Mouse (Mus musculus): ENCODE results near the gene Xrcc4. TPM values are rescaled to one million over a fixed set of nuclear protein-coding genes. Genes with fewer than 3 reads are reported as not detected.

Xrcc4 gene
- polyA plus RNA-seq, 1 experiment from 2014 or later: 15.5 TPM

GRCm38 (mm10) chr13:89850746-89851145 lies 238.7 kb downstream of the Xrcc4 start:
- no peak overlapping the region for H3K4me2 ChIP-seq (ENCODE audit: low read length)
- no peaks in the 10 kb centered on the region for H3K4me1 ChIP-seq (replicated peaks; ENCODE audit: control insufficient read depth, insufficient read depth, low read length)
- no peak overlapping the region for H3K27ac ChIP-seq (ENCODE audit: low read length)
- no peak overlapping the region for H3K4me3 ChIP-seq (replicated peaks; ENCODE audit: low read length)
- H3K9ac ChIP-seq (replicated peaks; ENCODE audit: low read depth, low read length): no peak overlapping the region
- WGBS: 91% methylated on average over 2 of the region's 2 CpGs
- no peaks in the 10 kb centered on the region for H3K36me3 ChIP-seq (ENCODE audit: control insufficient read depth, insufficient read depth)
- H3K9me3 ChIP-seq (ENCODE audit: control insufficient read depth, low read length): no peaks in the 10 kb centered on the region
- no peaks in the 10 kb centered on the region for H3K27me3 ChIP-seq (replicated peaks; ENCODE audit: control insufficient read depth, insufficient read depth, low read length)
- ATAC-seq: no peak

GRCm38 (mm10) chr13:89849955-89850354 lies 239.5 kb downstream of the Xrcc4 start:
- H3K4me2 ChIP-seq (ENCODE audit: low read length): no peak overlapping the region
- H3K36me3 ChIP-seq (ENCODE audit: control insufficient read depth, insufficient read depth): no peaks in the 10 kb centered on the region
- H3K27ac ChIP-seq (ENCODE audit: low read length): no peak overlapping the region
- no peaks in the 10 kb centered on the region for H3K9me3 ChIP-seq (ENCODE audit: control insufficient read depth, low read length)
- no peak overlapping the region for H3K4me3 ChIP-seq (replicated peaks; ENCODE audit: low read length)
- no peak overlapping the region for H3K9ac ChIP-seq (replicated peaks; ENCODE audit: low read depth, low read length)
- H3K27me3 ChIP-seq (replicated peaks; ENCODE audit: control insufficient read depth, insufficient read depth, low read length): no peaks in the 10 kb centered on the region
- no peak for ATAC-seq
- 97% methylated on average over 1 of the region's 1 CpGs for WGBS
- no peaks in the 10 kb centered on the region for H3K4me1 ChIP-seq (replicated peaks; ENCODE audit: control insufficient read depth, insufficient read depth, low read length)

- no peak for ATAC-seq
- H3K36me3 ChIP-seq (ENCODE audit: control insufficient read depth, insufficient read depth): no peaks in the 10 kb centered on the region
- no peak overlapping the region for H3K4me3 ChIP-seq (replicated peaks; ENCODE audit: low read length)
- H3K4me1 ChIP-seq (replicated peaks; ENCODE audit: control insufficient read depth, insufficient read depth, low read length): no peaks in the 10 kb centered on the region
- H3K9me3 ChIP-seq (ENCODE audit: control insufficient read depth, low read length): no peaks in the 10 kb centered on the region
- H3K9ac ChIP-seq (replicated peaks; ENCODE audit: low read depth, low read length): no peak overlapping the region
- 89% methylated on average over 3 of the region's 3 CpGs for WGBS
- H3K27me3 ChIP-seq (replicated peaks; ENCODE audit: control insufficient read depth, insufficient read depth, low read length): no peaks in the 10 kb centered on the region
- H3K27ac ChIP-seq (ENCODE audit: low read length): no peak overlapping the region
- no peak overlapping the region for H3K4me2 ChIP-seq (ENCODE audit: low read length)
These were observed 250.8 kb downstream of the Xrcc4 start for GRCm38 (mm10) chr13:89838635-89839034.

GRCm38 (mm10) chr13:89834485-89834884 lies 254.9 kb downstream of the Xrcc4 start:
- Histone ChIP-seq H3K4me3 (replicated peaks; ENCODE audit: low read length) (no peak overlapping the region), H3K9ac (replicated peaks; ENCODE audit: low read depth, low read length) (no peak overlapping the region), H3K27me3 (replicated peaks; ENCODE audit: control insufficient read depth, insufficient read depth, low read length) (no peaks in the 10 kb centered on the region), H3K9me3 (ENCODE audit: control insufficient read depth, low read length) (no peaks in the 10 kb centered on the region), H3K27ac (ENCODE audit: low read length) (no peak overlapping the region), H3K4me2 (ENCODE audit: low read length) (no peak overlapping the region), H3K4me1 (replicated peaks; ENCODE audit: control insufficient read depth, insufficient read depth, low read length) (no peaks in the 10 kb centered on the region), H3K36me3 (ENCODE audit: control insufficient read depth, insufficient read depth) (no peaks in the 10 kb centered on the region)
- ATAC-seq: no peak
- 64% methylated on average over 3 of the region's 3 CpGs for WGBS

GRCm38 (mm10) chr13:89833053-89833670 lies 256.2 kb downstream of the Xrcc4 start:
- Histone ChIP-seq H3K9ac (replicated peaks; ENCODE audit: low read depth, low read length) (no peak overlapping the region), H3K27ac (ENCODE audit: low read length) (no peak overlapping the region), H3K27me3 (replicated peaks; ENCODE audit: control insufficient read depth, insufficient read depth, low read length) (no peaks in the 10 kb centered on the region), H3K4me3 (replicated peaks; ENCODE audit: low read length) (no peak overlapping the region), H3K4me1 (replicated peaks; ENCODE audit: control insufficient read depth, insufficient read depth, low read length) (no peaks in the 10 kb centered on the region), H3K36me3 (ENCODE audit: control insufficient read depth, insufficient read depth) (no peaks in the 10 kb centered on the region), H3K4me2 (ENCODE audit: low read length) (no peak overlapping the region), H3K9me3 (ENCODE audit: control insufficient read depth, low read length) (no peaks in the 10 kb centered on the region)
- WGBS: 73% methylated on average over 2 of the region's 2 CpGs
- no peak for ATAC-seq

- no peak overlapping the region for H3K27ac ChIP-seq (ENCODE audit: low read length)
- H3K4me3 ChIP-seq (replicated peaks; ENCODE audit: low read length): no peak overlapping the region
- H3K9me3 ChIP-seq (ENCODE audit: control insufficient read depth, low read length): no peaks in the 10 kb centered on the region
- H3K4me2 ChIP-seq (ENCODE audit: low read length): no peak overlapping the region
- no peaks in the 10 kb centered on the region for H3K36me3 ChIP-seq (ENCODE audit: control insufficient read depth, insufficient read depth)
- H3K4me1 ChIP-seq (replicated peaks; ENCODE audit: control insufficient read depth, insufficient read depth, low read length): no peaks in the 10 kb centered on the region
- 17% methylated on average over 3 of the region's 3 CpGs for WGBS
- H3K9ac ChIP-seq (replicated peaks; ENCODE audit: low read depth, low read length): no peak overlapping the region
- H3K27me3 ChIP-seq (replicated peaks; ENCODE audit: control insufficient read depth, insufficient read depth, low read length): no peaks in the 10 kb centered on the region
- no peak for ATAC-seq
These were observed 260.9 kb downstream of the Xrcc4 start for GRCm38 (mm10) chr13:89828429-89828970.

GRCm38 (mm10) chr13:89827838-89828237 lies 261.6 kb downstream of the Xrcc4 start:
- Histone ChIP-seq H3K27me3 (replicated peaks; ENCODE audit: control insufficient read depth, insufficient read depth, low read length) (no peaks in the 10 kb centered on the region), H3K4me1 (replicated peaks; ENCODE audit: control insufficient read depth, insufficient read depth, low read length) (no peaks in the 10 kb centered on the region), H3K36me3 (ENCODE audit: control insufficient read depth, insufficient read depth) (no peaks in the 10 kb centered on the region), H3K4me3 (replicated peaks; ENCODE audit: low read length) (no peak overlapping the region), H3K4me2 (ENCODE audit: low read length) (no peak overlapping the region), H3K27ac (ENCODE audit: low read length) (no peak overlapping the region), H3K9me3 (ENCODE audit: control insufficient read depth, low read length) (no peaks in the 10 kb centered on the region), H3K9ac (replicated peaks; ENCODE audit: low read depth, low read length) (no peak overlapping the region)
- no peak for ATAC-seq
- WGBS: 82% methylated on average over 2 of the region's 2 CpGs

GRCm38 (mm10) chr13:89814543-89814942 lies 274.9 kb downstream of the Xrcc4 start:
- no peaks in the 10 kb centered on the region for H3K9me3 ChIP-seq (ENCODE audit: control insufficient read depth, low read length)
- no peak overlapping the region for H3K4me2 ChIP-seq (ENCODE audit: low read length)
- H3K36me3 ChIP-seq (ENCODE audit: control insufficient read depth, insufficient read depth): no peaks in the 10 kb centered on the region
- ATAC-seq: no peak
- H3K9ac ChIP-seq (replicated peaks; ENCODE audit: low read depth, low read length): no peak overlapping the region
- no peak overlapping the region for H3K27ac ChIP-seq (ENCODE audit: low read length)
- H3K4me1 ChIP-seq (replicated peaks; ENCODE audit: control insufficient read depth, insufficient read depth, low read length): no peaks in the 10 kb centered on the region
- no peak overlapping the region for H3K4me3 ChIP-seq (replicated peaks; ENCODE audit: low read length)
- no peaks in the 10 kb centered on the region for H3K27me3 ChIP-seq (replicated peaks; ENCODE audit: control insufficient read depth, insufficient read depth, low read length)
- WGBS: 9% methylated on average over 2 of the region's 2 CpGs

- H3K27me3 ChIP-seq (replicated peaks; ENCODE audit: control insufficient read depth, insufficient read depth, low read length): no peaks in the 10 kb centered on the region
- no peaks in the 10 kb centered on the region for H3K36me3 ChIP-seq (ENCODE audit: control insufficient read depth, insufficient read depth)
- no peak overlapping the region for H3K4me2 ChIP-seq (ENCODE audit: low read length)
- H3K9ac ChIP-seq (replicated peaks; ENCODE audit: low read depth, low read length): no peak overlapping the region
- H3K4me1 ChIP-seq (replicated peaks; ENCODE audit: control insufficient read depth, insufficient read depth, low read length): no peaks in the 10 kb centered on the region
- no peaks in the 10 kb centered on the region for H3K9me3 ChIP-seq (ENCODE audit: control insufficient read depth, low read length)
- ATAC-seq: no peak
- no peak overlapping the region for H3K4me3 ChIP-seq (replicated peaks; ENCODE audit: low read length)
- no peak overlapping the region for H3K27ac ChIP-seq (ENCODE audit: low read length)
- 97% methylated on average over 2 of the region's 2 CpGs for WGBS
These were observed 277.2 kb downstream of the Xrcc4 start for GRCm38 (mm10) chr13:89812169-89812568.

- no peak overlapping the region for H3K27ac ChIP-seq (ENCODE audit: low read length)
- no peaks in the 10 kb centered on the region for H3K4me1 ChIP-seq (replicated peaks; ENCODE audit: control insufficient read depth, insufficient read depth, low read length)
- ATAC-seq: no peak
- H3K9ac ChIP-seq (replicated peaks; ENCODE audit: low read depth, low read length): no peak overlapping the region
- H3K4me3 ChIP-seq (replicated peaks; ENCODE audit: low read length): no peak overlapping the region
- no peaks in the 10 kb centered on the region for H3K36me3 ChIP-seq (ENCODE audit: control insufficient read depth, insufficient read depth)
- H3K4me2 ChIP-seq (ENCODE audit: low read length): no peak overlapping the region
- H3K27me3 ChIP-seq (replicated peaks; ENCODE audit: control insufficient read depth, insufficient read depth, low read length): no peaks in the 10 kb centered on the region
- H3K9me3 ChIP-seq (ENCODE audit: control insufficient read depth, low read length): no peaks in the 10 kb centered on the region
These were observed 280.4 kb downstream of the Xrcc4 start for GRCm38 (mm10) chr13:89809024-89809423.

All from forebrain, embryonic 16.5 days (tissue).